8 mouse cellular contexts compared by ENCODE assay signal in the genomic region with DNA sequence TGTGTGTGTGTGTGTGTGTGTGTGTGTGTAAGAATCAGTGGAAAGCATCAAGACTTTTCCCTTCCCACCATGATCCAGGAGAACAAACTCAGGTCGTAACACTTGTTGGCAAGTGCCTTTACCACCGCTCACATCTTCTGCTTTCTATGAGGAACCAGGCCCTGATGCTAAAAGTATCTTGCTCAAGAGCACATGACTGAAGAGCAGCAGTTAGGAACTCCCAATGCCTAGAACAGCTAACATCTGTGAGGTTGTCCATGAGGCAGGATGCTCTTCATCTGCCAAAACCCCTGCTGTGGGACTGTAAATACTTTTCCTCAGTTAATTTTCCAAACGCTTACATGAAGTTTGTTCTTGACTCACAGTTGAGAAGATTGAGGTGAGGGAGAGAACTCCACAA. TPM values are rescaled to one million over a fixed set of nuclear protein-coding genes. Genes with fewer than 3 reads are reported as not detected.
DNase-seq lines count a peak whose midpoint lies in the region; ATAC-seq and TF ChIP-seq lines count a peak whose summit lies in the region.

No protein-coding gene starts in this region.

- H3K27ac ChIP-seq in kidney, postnatal 0 days: no peak overlapping the region
- H3K27ac ChIP-seq in embryonic facial prominence, embryonic 13.5 days: no peak overlapping the region
- H3K27ac ChIP-seq in intestine, embryonic 15.5 days: no peak overlapping the region
- peak overlapping the region; percentile 91; the same call in 1 of the 2 replicates for H3K27ac ChIP-seq in midbrain, embryonic 10.5 days (replicated peaks)

- ATAC-seq in kidney, postnatal 0 days (replicated peaks; ENCODE audit: low FRiP score, low read depth): no peak; the same call in 1 of the 2 replicates
- no peak for ATAC-seq in embryonic facial prominence, embryonic 13.5 days (ENCODE audit: insufficient number of reproducible peaks, insufficient read depth, low FRiP score, low TSS enrichment, low read depth)
- ATAC-seq in intestine, embryonic 15.5 days: peak; percentile 24

- no peaks in the 10 kb centered on the region for H3K36me3 ChIP-seq in kidney, postnatal 0 days (ENCODE audit: insufficient read depth, low read length)
- 0 out of 2 replicates have a peak, but pooled peaks cover 5% of the 10 kb centered on the region for H3K36me3 ChIP-seq in embryonic facial prominence, embryonic 13.5 days
- no peaks in the 10 kb centered on the region for H3K36me3 ChIP-seq in intestine, embryonic 15.5 days
- H3K36me3 ChIP-seq in midbrain, embryonic 10.5 days: 0 out of 2 replicates have a peak, but pooled peaks cover 5% of the 10 kb centered on the region

- H3K4me3 ChIP-seq in kidney, postnatal 0 days (replicated peaks; ENCODE audit: low read depth, low read length): peak overlapping the region; percentile 79; the same call in 1 of the 2 replicates
- H3K4me3 ChIP-seq in embryonic facial prominence, embryonic 13.5 days: peak overlapping the region; percentile 86
- peak overlapping the region; percentile 78 for H3K4me3 ChIP-seq in intestine, embryonic 15.5 days (replicated peaks)
- peak overlapping the region; percentile 86 for H3K4me3 ChIP-seq in midbrain, embryonic 10.5 days

- H3K4me2 ChIP-seq in kidney, postnatal 0 days (ENCODE audit: low read length): peak overlapping the region; percentile 71
- H3K4me2 ChIP-seq in embryonic facial prominence, embryonic 13.5 days: peak overlapping the region; percentile 74
- H3K4me2 ChIP-seq in intestine, embryonic 15.5 days (replicated peaks): peak overlapping the region; percentile 70

- H3K27me3 ChIP-seq in kidney, postnatal 0 days (ENCODE audit: insufficient read depth, low read length): no peaks in the 10 kb centered on the region
- no peaks in the 10 kb centered on the region for H3K27me3 ChIP-seq in embryonic facial prominence, embryonic 13.5 days
- no peaks in the 10 kb centered on the region for H3K27me3 ChIP-seq in intestine, embryonic 15.5 days (replicated peaks)
- H3K27me3 ChIP-seq in midbrain, embryonic 10.5 days (ENCODE audit: low read depth, poor library complexity, severe bottlenecking): no peaks in the 10 kb centered on the region

- H3K9ac ChIP-seq in kidney, postnatal 0 days (ENCODE audit: low read depth, low read length): no peak overlapping the region
- H3K9ac ChIP-seq in embryonic facial prominence, embryonic 13.5 days: no peak overlapping the region
- no peak overlapping the region for H3K9ac ChIP-seq in intestine, embryonic 15.5 days

- no peaks in the 10 kb centered on the region for H3K9me3 ChIP-seq in kidney, postnatal 0 days (replicated peaks; ENCODE audit: low read length)
- no peaks in the 10 kb centered on the region for H3K9me3 ChIP-seq in embryonic facial prominence, embryonic 13.5 days
- no peaks in the 10 kb centered on the region for H3K9me3 ChIP-seq in intestine, embryonic 15.5 days
- H3K9me3 ChIP-seq in midbrain, embryonic 10.5 days (replicated peaks): no peaks in the 10 kb centered on the region

- H3K4me1 ChIP-seq in kidney, postnatal 0 days (replicated peaks; ENCODE audit: insufficient read depth, low read length): 0 out of 2 replicates have a peak, but pooled peaks cover 6% of the 10 kb centered on the region
- peaks cover 13% of the 10 kb centered on the region for H3K4me1 ChIP-seq in embryonic facial prominence, embryonic 13.5 days
- no peaks in the 10 kb centered on the region; the same call in 1 of the 2 replicates for H3K4me1 ChIP-seq in intestine, embryonic 15.5 days (replicated peaks)
- H3K4me1 ChIP-seq in midbrain, embryonic 10.5 days: peaks cover 22% of the 10 kb centered on the region

- no peak for TF ChIP-seq CTCF in kidney, postnatal 0 days (IDR thresholded peaks at IDR 0.05; ENCODE audit: low read depth)

- DNase-seq in kidney, postnatal 0 days (ENCODE audit: low spot score): no peak
- no peak for DNase-seq in kidney, postnatal 10 days
- no peak for DNase-seq in midbrain, embryonic 10.5 days (ENCODE audit: low spot score)
- DNase-seq in right cerebral cortex, adult 18-20 months: no peak
- DNase-seq in thymus, postnatal 25 days: no peak
- no peak for DNase-seq in gastrocnemius, postnatal 25 days

- WGBS in kidney, postnatal 0 days: 62% methylated on average over 3 of the region's 3 CpGs
- 65% methylated on average over 3 of the region's 3 CpGs for WGBS in embryonic facial prominence, embryonic 13.5 days
- 67% methylated on average over 3 of the region's 3 CpGs for WGBS in intestine, embryonic 15.5 days
- WGBS in midbrain, embryonic 10.5 days: 71% methylated on average over 3 of the region's 3 CpGs

RNA-seq across cellular contexts. Expression of a gene that starts 0.5 kb away (rescaled TPM):
- polyA plus RNA-seq in kidney, postnatal 0 days (2015; fragmentation: Nextera tagmentation; extraction: Ambion mirVana): 43.2 and 45.2 TPM in 2 replicates
- polyA plus RNA-seq in embryonic facial prominence, embryonic 13.5 days (2015; fragmentation: Nextera tagmentation; extraction: Ambion mirVana): 28.5 and 30.4 TPM in 2 replicates
- 39.5 and 41.5 TPM in 2 replicates for polyA plus RNA-seq in intestine, embryonic 15.5 days (2015; fragmentation: Nextera tagmentation; extraction: Ambion mirVana)
- polyA plus RNA-seq in midbrain, embryonic 10.5 days (2016; fragmentation: Nextera tagmentation; extraction: Ambion mirVana): 30.9 and 34.0 TPM in 2 replicates
- total RNA-seq in gastrocnemius, postnatal 25 days (2021): 1 to 10 TPM; 3.9 to 4.1 TPM

RNA-seq across cellular contexts. Expression of a gene that starts 59.5 kb away (rescaled TPM):
- not detected in 2 replicates for polyA plus RNA-seq in kidney, postnatal 0 days (2015; fragmentation: Nextera tagmentation; extraction: Ambion mirVana)
- 3.6 and 6.4 TPM in 2 replicates for polyA plus RNA-seq in embryonic facial prominence, embryonic 13.5 days (2015; fragmentation: Nextera tagmentation; extraction: Ambion mirVana)
- 0.53 and 0.94 TPM in 2 replicates for polyA plus RNA-seq in intestine, embryonic 15.5 days (2015; fragmentation: Nextera tagmentation; extraction: Ambion mirVana)
- polyA plus RNA-seq in midbrain, embryonic 10.5 days (2016; fragmentation: Nextera tagmentation; extraction: Ambion mirVana): 0.22 TPM in 1 of 2 replicates, not detected in the other
- total RNA-seq in gastrocnemius, postnatal 25 days (2021): 1,000 to 10,000 TPM in 1 of 2 experiments, 100 to 1,000 TPM in 1; 118 to 1,199 TPM
